Mouse (Mus musculus): ENCODE data around the gene Gm14226. TPM values are rescaled to one million over a fixed set of nuclear protein-coding genes. Genes with fewer than 3 reads are reported as not detected.
"Not testable (repeated sequence)": the region's sequence is repeated elsewhere in the genome, so short reads cannot be mapped to it uniquely, and the experiment has no call there.

The Gm14226 gene
- polyA plus RNA-seq, 1 experiment from 2014 or later: 0.12 TPM

- Histone ChIP-seq H3K4me1 (ENCODE audit: insufficient read depth, low read depth, low read length) (no peaks in the 10 kb centered on the region), H3K27me3 (replicated peaks; ENCODE audit: insufficient read depth, low read length) (no peaks in the 10 kb centered on the region), H3K36me3 (ENCODE audit: insufficient read depth, low read length) (no peaks in the 10 kb centered on the region), H3K4me2 (replicated peaks; ENCODE audit: low read depth, low read length) (no peak overlapping the region), H3K9me3 (ENCODE audit: low read length) (no peaks in the 10 kb centered on the region), H3K4me3 (ENCODE audit: low read depth, low read length) (no peak overlapping the region), H3K27ac (ENCODE audit: low read length) (no peak overlapping the region), H3K9ac (replicated peaks; ENCODE audit: low read depth) (no peak overlapping the region)
- DNase-seq (ENCODE audit: low spot score): peak; percentile 8
- TF ChIP-seq EP300 (IDR thresholded peaks at IDR 0.05): no peak
- no peak for TF ChIP-seq CTCF (IDR thresholded peaks at IDR 0.05)
- ATAC-seq: no peak
- 61% methylated on average over 5 of the region's 5 CpGs for WGBS
These were observed 26.0 kb upstream of the Gm14226 start for GRCm38 (mm10) chr2:154992083-154992482.

GRCm38 (mm10) chr2:155005491-155005890, 12.6 kb upstream of the Gm14226 start:
- no peaks in the 10 kb centered on the region for H3K9me3 ChIP-seq (ENCODE audit: low read length)
- TF ChIP-seq CTCF (IDR thresholded peaks at IDR 0.05) (no peak), EP300 (IDR thresholded peaks at IDR 0.05) (no peak)
- no peak overlapping the region for H3K27ac ChIP-seq (ENCODE audit: low read length)
- no peak overlapping the region for H3K4me3 ChIP-seq (ENCODE audit: low read depth, low read length)
- 88% methylated on average over 11 of the region's 11 CpGs for WGBS
- DNase-seq (ENCODE audit: low spot score) (no peak), ATAC-seq (no peak)
- no peak overlapping the region for H3K9ac ChIP-seq (replicated peaks; ENCODE audit: low read depth)
- no peak overlapping the region for H3K4me2 ChIP-seq (replicated peaks; ENCODE audit: low read depth, low read length)
- H3K27me3 ChIP-seq (replicated peaks; ENCODE audit: insufficient read depth, low read length): no peaks in the 10 kb centered on the region
- no peaks in the 10 kb centered on the region for H3K36me3 ChIP-seq (ENCODE audit: insufficient read depth, low read length)
- no peaks in the 10 kb centered on the region for H3K4me1 ChIP-seq (ENCODE audit: insufficient read depth, low read depth, low read length)

GRCm38 (mm10) chr2:155011086-155011656, 6.9 kb upstream of the Gm14226 start:
- Histone ChIP-seq H3K9me3 (ENCODE audit: low read length) (no peaks in the 10 kb centered on the region), H3K4me1 (ENCODE audit: insufficient read depth, low read depth, low read length) (no peaks in the 10 kb centered on the region), H3K4me3 (ENCODE audit: low read depth, low read length) (no peak overlapping the region), H3K27ac (ENCODE audit: low read length) (no peak overlapping the region), H3K4me2 (replicated peaks; ENCODE audit: low read depth, low read length) (no peak overlapping the region), H3K36me3 (ENCODE audit: insufficient read depth, low read length) (no peaks in the 10 kb centered on the region), H3K9ac (replicated peaks; ENCODE audit: low read depth) (no peak overlapping the region), H3K27me3 (replicated peaks; ENCODE audit: insufficient read depth, low read length) (no peaks in the 10 kb centered on the region)
- WGBS: 27% methylated on average over 3 of the region's 3 CpGs
- no peak for DNase-seq (ENCODE audit: low spot score)
- ATAC-seq: no peak
- TF ChIP-seq CTCF (IDR thresholded peaks at IDR 0.05): no peak

GRCm38 (mm10) chr2:155012991-155013390, 5.1 kb upstream of the Gm14226 start:
- 81% methylated on average over 6 of the region's 6 CpGs for WGBS
- H3K27me3 ChIP-seq (replicated peaks; ENCODE audit: insufficient read depth, low read length): no peaks in the 10 kb centered on the region
- no peak for DNase-seq (ENCODE audit: low spot score)
- H3K9me3 ChIP-seq (ENCODE audit: low read length): no peaks in the 10 kb centered on the region
- TF ChIP-seq EP300 (IDR thresholded peaks at IDR 0.05): no peak
- H3K4me1 ChIP-seq (ENCODE audit: insufficient read depth, low read depth, low read length): no peaks in the 10 kb centered on the region
- no peak for ATAC-seq
- no peak overlapping the region for H3K9ac ChIP-seq (replicated peaks; ENCODE audit: low read depth)
- no peak overlapping the region for H3K4me3 ChIP-seq (ENCODE audit: low read depth, low read length)
- H3K4me2 ChIP-seq (replicated peaks; ENCODE audit: low read depth, low read length): no peak overlapping the region
- H3K36me3 ChIP-seq (ENCODE audit: insufficient read depth, low read length): no peaks in the 10 kb centered on the region
- H3K27ac ChIP-seq (ENCODE audit: low read length): no peak overlapping the region

GRCm38 (mm10) chr2:155016751-155017150, 1.3 kb upstream of the Gm14226 start:
- WGBS: 11% methylated on average over 5 of the region's 9 CpGs
- not testable (repeated sequence) for H3K4me2 ChIP-seq (replicated peaks; ENCODE audit: low read depth, low read length); H3K4me3 ChIP-seq (ENCODE audit: low read depth, low read length); H3K36me3 ChIP-seq (ENCODE audit: insufficient read depth, low read length); ATAC-seq; H3K27me3 ChIP-seq (replicated peaks; ENCODE audit: insufficient read depth, low read length); H3K4me1 ChIP-seq (ENCODE audit: insufficient read depth, low read depth, low read length); H3K9me3 ChIP-seq (ENCODE audit: low read length); H3K9ac ChIP-seq (replicated peaks; ENCODE audit: low read depth); H3K27ac ChIP-seq (ENCODE audit: low read length); DNase-seq (ENCODE audit: low spot score)

GRCm38 (mm10) chr2:155018762-155019641, 936 bp downstream of the Gm14226 start:
- ATAC-seq: peak; percentile 84
- peak overlapping the region; percentile 82 for H3K27ac ChIP-seq (ENCODE audit: low read length)
- no peaks in the 10 kb centered on the region for H3K36me3 ChIP-seq (ENCODE audit: insufficient read depth, low read length)
- no peaks in the 10 kb centered on the region for H3K4me1 ChIP-seq (ENCODE audit: insufficient read depth, low read depth, low read length)
- peak overlapping the region; percentile 34 for H3K9ac ChIP-seq (replicated peaks; ENCODE audit: low read depth)
- H3K27me3 ChIP-seq (replicated peaks; ENCODE audit: insufficient read depth, low read length): no peaks in the 10 kb centered on the region
- H3K9me3 ChIP-seq (ENCODE audit: low read length): no peaks in the 10 kb centered on the region
- under 1% methylated on average over 38 of the region's 38 CpGs for WGBS
- DNase-seq (ENCODE audit: low spot score): peak; percentile 86
- H3K4me2 ChIP-seq (replicated peaks; ENCODE audit: low read depth, low read length): peak overlapping the region; percentile 87
- H3K4me3 ChIP-seq (ENCODE audit: low read depth, low read length): peak overlapping the region; percentile 45
- TF ChIP-seq EP300 (IDR thresholded peaks at IDR 0.05) (no peak), CTCF (IDR thresholded peaks at IDR 0.05) (peak; percentile 12; the same call in 1 of the 2 replicates)
